Mouse (Mus musculus): ENCODE measurements around the gene Gpi1.

- TF ChIP-seq CTCF (IDR thresholded peaks at IDR 0.05; ENCODE audit: control insufficient read depth, insufficient read depth, insufficient read length) = no peak
- TF ChIP-seq USF1 (IDR thresholded peaks at IDR 0.05; ENCODE audit: low read depth) = no peak
Measured at GRCm38 (mm10) chr7:34250738-34251137, 20.6 kb upstream of the Gpi1 start, which contains the start of gene Gm6096.
